Mouse (Mus musculus) liver (tissue): ENCODE results near the gene Arxes2.

Experiments used
- DNase-seq: peaks from one replicate; pipeline ENCODE4 v3.0.0-alpha.2; 2020; ENCODE audit warnings: mixed read lengths

Gene Arxes2

GRCm38 (mm10) chrX:136043726-136044125, 50.1 kb downstream of the Arxes2 start:
- DNase-seq, result no peak
